Mouse (Mus musculus) MEL (cell line): ENCODE data around the gene Rapgef2. TPM values are rescaled to one million over a fixed set of nuclear protein-coding genes. Genes with fewer than 3 reads are reported as not detected.

Experiments used
- DNase-seq: peaks from one replicate; pipeline ENCODE4 v3.0.0; 2011; ENCODE audit warnings: low read depth, low spot score
- H3K27ac ChIP-seq: 2 replicates; pipeline ENCODE4 v1.5.1; 2012; ENCODE audit warnings: low read depth, mild to moderate bottlenecking, control low read depth, low read length, moderate library complexity; ENCODE audit not compliant: control insufficient read depth
- H3K27me3 ChIP-seq, 2 experiments: fragments of 150-350 bp in 1 of 2; sonication (generic) in 1 of 2; 2 replicates each; pipeline ENCODE4 v1.6.1; 2012; ENCODE audit warnings: low read length in 2 of 2, mild to moderate bottlenecking in 2 of 2, improper control_type of control experiment in 1 of 2, moderate library complexity in 1 of 2; ENCODE audit not compliant: insufficient read depth in 2 of 2, control insufficient read depth in 1 of 2
- H3K36me3 ChIP-seq, 2 experiments: 2 replicates each; pipeline ENCODE4 v1.6.1; 2012 to 2014; ENCODE audit warnings: low read length in 2 of 2, improper control_type of control experiment in 1 of 2, inconsistent platforms in 1 of 2, mild to moderate bottlenecking in 1 of 2; ENCODE audit not compliant: insufficient read depth in 2 of 2, control insufficient read depth in 1 of 2
- H3K4me1 ChIP-seq, 2 experiments: fragments of 150-350 bp in 1 of 2; sonication (generic) in 1 of 2; 2 replicates each; pipeline ENCODE4 v1.6.1; 2012; ENCODE audit warnings: low read length in 2 of 2, improper control_type of control experiment in 1 of 2, mild to moderate bottlenecking in 1 of 2; ENCODE audit not compliant: insufficient read depth in 2 of 2, control insufficient read depth in 1 of 2
- H3K4me3 ChIP-seq, 2 experiments: fragments of 150-350 bp in 1 of 2; sonication (generic) in 1 of 2; 2 replicates each; pipeline ENCODE4 v1.5.1; 2012; ENCODE audit warnings: low read depth in 2 of 2, low read length in 2 of 2, mild to moderate bottlenecking in 2 of 2, moderate library complexity in 2 of 2, control low read depth in 1 of 2, improper control_type of control experiment in 1 of 2; ENCODE audit not compliant: control insufficient read depth in 1 of 2, insufficient read depth in 1 of 2
- H3K79me2 ChIP-seq: 2 replicates; pipeline ENCODE4 v1.6.1; 2012; ENCODE audit warnings: mild to moderate bottlenecking, low read length, moderate library complexity; ENCODE audit not compliant: control insufficient read depth, poor library complexity, insufficient read depth
- H3K9ac ChIP-seq: 2 replicates; pipeline ENCODE4 v1.6.1; 2012; ENCODE audit warnings: low read depth, mild to moderate bottlenecking, control low read depth, low read length, moderate library complexity; ENCODE audit not compliant: control insufficient read depth, poor library complexity, severe bottlenecking
- H3K9me3 ChIP-seq: fragments of 150-350 bp; sonication (generic); replicated peaks from 2 replicates; pipeline ENCODE4 v1.6.1; 2012; ENCODE audit warnings: mild to moderate bottlenecking, low read length, improper control_type of control experiment, moderate library complexity; ENCODE audit not compliant: insufficient read depth
- CHD1 ChIP-seq: IDR thresholded peaks from 2 replicates; pipeline ENCODE4 v1.6.1; 2012; ENCODE audit warnings: low read depth, mild to moderate bottlenecking, inconsistent platforms, low read length, improper control_type of control experiment
- CHD2 ChIP-seq: IDR thresholded peaks from 2 replicates; pipeline ENCODE4 v1.6.1; 2011; ENCODE audit warnings: low read length, improper control_type of control experiment
- CTCF ChIP-seq, 3 experiments: IDR thresholded peaks in 2 of 3; conservative IDR thresholded peaks in 1 of 3; 2 replicates each; pipeline ENCODE4 v1.5.1; 2011 to 2012; ENCODE audit warnings: low read length in 3 of 3, low read depth in 2 of 3, mild to moderate bottlenecking in 2 of 3, improper control_type of control experiment in 1 of 3, inconsistent platforms in 1 of 3, mixed read lengths in 1 of 3, moderate library complexity in 1 of 3; ENCODE audit not compliant: control insufficient read depth in 1 of 3, insufficient read depth in 1 of 3, poor library complexity in 1 of 3, severe bottlenecking in 1 of 3
- E2F4 ChIP-seq: IDR thresholded peaks from 2 replicates; pipeline ENCODE4 v1.6.1; 2011; ENCODE audit warnings: low read depth, low read length, improper control_type of control experiment, borderline replicate concordance
- ELF1 ChIP-seq: IDR thresholded peaks from 2 replicates; pipeline ENCODE4 v1.6.1; 2014; ENCODE audit warnings: low read depth, mild to moderate bottlenecking, inconsistent platforms, low read length, improper control_type of control experiment, moderate library complexity
- EP300 ChIP-seq, 2 experiments: IDR thresholded peaks; 2 replicates each; pipeline ENCODE4 v1.6.1; 2011; ENCODE audit warnings: improper control_type of control experiment in 2 of 2, low read length in 2 of 2, low read depth in 1 of 2, mild to moderate bottlenecking in 1 of 2
- ETS1 ChIP-seq: IDR thresholded peaks from 2 replicates; pipeline ENCODE4 v1.6.1; 2012; ENCODE audit warnings: low read depth, mild to moderate bottlenecking, inconsistent platforms, low read length, improper control_type of control experiment, moderate library complexity
- GABPA ChIP-seq: IDR thresholded peaks from 2 replicates; pipeline ENCODE4 v1.6.1; 2012; ENCODE audit warnings: low read depth, mild to moderate bottlenecking, inconsistent platforms, low read length, improper control_type of control experiment, moderate library complexity
- HCFC1 ChIP-seq: IDR thresholded peaks from 2 replicates; pipeline ENCODE4 v1.6.1; 2012; ENCODE audit warnings: low read depth, mild to moderate bottlenecking, inconsistent platforms, low read length, improper control_type of control experiment, moderate library complexity
- JUND ChIP-seq: IDR thresholded peaks from 2 replicates; pipeline ENCODE4 v1.6.1; 2011; ENCODE audit warnings: low read depth, mild to moderate bottlenecking, improper control_type of control experiment, low read length
- KAT2A ChIP-seq: conservative IDR thresholded peaks from 2 replicates; pipeline ENCODE4 v1.6.1; 2012; ENCODE audit warnings: low read depth, low read length, improper control_type of control experiment, inconsistent platforms
- MAFK ChIP-seq: IDR thresholded peaks from 2 replicates; pipeline ENCODE4 v1.6.1; 2011; ENCODE audit warnings: low read depth, mild to moderate bottlenecking, low read length, improper control_type of control experiment, borderline replicate concordance
- MAX ChIP-seq: IDR thresholded peaks from 2 replicates; pipeline ENCODE4 v1.6.1; 2011; ENCODE audit warnings: low read length, improper control_type of control experiment
- MAZ ChIP-seq: IDR thresholded peaks from 2 replicates; pipeline ENCODE4 v1.6.1; 2012; ENCODE audit warnings: low read depth, mild to moderate bottlenecking, inconsistent platforms, low read length, improper control_type of control experiment
- MEF2A ChIP-seq: IDR thresholded peaks from 2 replicates; pipeline ENCODE4 v1.6.1; 2014; ENCODE audit warnings: low read depth, mild to moderate bottlenecking, inconsistent platforms, low read length, improper control_type of control experiment; ENCODE audit not compliant: poor library complexity, insufficient replicate concordance, severe bottlenecking; ENCODE audit errors: extremely low read depth
- MYB ChIP-seq: IDR thresholded peaks from 2 replicates; pipeline ENCODE4 v1.6.1; 2011; ENCODE audit warnings: mild to moderate bottlenecking, low read depth, low read length, improper control_type of control experiment
- MYC ChIP-seq: IDR thresholded peaks from 2 replicates; pipeline ENCODE4 v1.6.1; 2011; ENCODE audit warnings: low read depth, mild to moderate bottlenecking, low read length, improper control_type of control experiment, moderate library complexity
- NELFE ChIP-seq: IDR thresholded peaks from 2 replicates; pipeline ENCODE4 v1.6.1; 2011; ENCODE audit warnings: low read depth, low read length, improper control_type of control experiment
- NRF1 ChIP-seq: IDR thresholded peaks from 2 replicates; pipeline ENCODE4 v1.6.1; 2014; ENCODE audit warnings: low read depth, mild to moderate bottlenecking, inconsistent platforms, low read length, improper control_type of control experiment, moderate library complexity; ENCODE audit not compliant: poor library complexity, insufficient read depth, severe bottlenecking
- POLR2AphosphoS2 ChIP-seq: IDR thresholded peaks from 2 replicates; pipeline ENCODE4 v1.6.1; 2011; ENCODE audit warnings: low read length, improper control_type of control experiment
- POLR2AphosphoS5 ChIP-seq: IDR thresholded peaks from 2 replicates; pipeline ENCODE4 v1.6.1; 2012; ENCODE audit warnings: low read depth, borderline replicate concordance, mild to moderate bottlenecking, inconsistent platforms, low read length, moderate library complexity, mixed read lengths
- RCOR1 ChIP-seq: IDR thresholded peaks from 2 replicates; pipeline ENCODE4 v1.6.1; 2012; ENCODE audit warnings: low read depth, mild to moderate bottlenecking, inconsistent platforms, low read length, improper control_type of control experiment
- SMC3 ChIP-seq: IDR thresholded peaks from 2 replicates; pipeline ENCODE4 v1.6.1; 2011; ENCODE audit warnings: low read depth, low read length, improper control_type of control experiment
- TBP ChIP-seq: IDR thresholded peaks from 2 replicates; pipeline ENCODE4 v1.8.0; 2011; ENCODE audit warnings: low read depth, low read length, improper control_type of control experiment
- TCF12 ChIP-seq: IDR thresholded peaks from 2 replicates; pipeline ENCODE4 v1.6.1; 2014; ENCODE audit warnings: low read depth, mild to moderate bottlenecking, inconsistent platforms, low read length, improper control_type of control experiment, moderate library complexity
- UBTF ChIP-seq: IDR thresholded peaks from 2 replicates; pipeline ENCODE4 v1.6.1; 2012; ENCODE audit warnings: low read depth, mild to moderate bottlenecking, inconsistent platforms, low read length, improper control_type of control experiment, moderate library complexity, borderline replicate concordance; ENCODE audit not compliant: insufficient read depth
- USF1 ChIP-seq: IDR thresholded peaks from 2 replicates; pipeline ENCODE4 v1.6.1; 2014; ENCODE audit warnings: low read depth, mild to moderate bottlenecking, inconsistent platforms, low read length, improper control_type of control experiment, moderate library complexity
- USF2 ChIP-seq, 2 experiments: IDR thresholded peaks; 2 replicates each; pipeline ENCODE4 v1.6.1; 2011 to 2012; ENCODE audit warnings: improper control_type of control experiment in 2 of 2, low read length in 2 of 2, borderline replicate concordance in 1 of 2, inconsistent platforms in 1 of 2, low read depth in 1 of 2, mild to moderate bottlenecking in 1 of 2; ENCODE audit not compliant: insufficient read depth in 1 of 2
- ZC3H11A ChIP-seq: IDR thresholded peaks from 2 replicates; pipeline ENCODE4 v1.6.1; 2012; ENCODE audit warnings: low read depth, mild to moderate bottlenecking, inconsistent platforms, low read length, improper control_type of control experiment
- ZKSCAN1 ChIP-seq: IDR thresholded peaks from 2 replicates; pipeline ENCODE4 v1.6.1; 2012; ENCODE audit warnings: low read depth, mild to moderate bottlenecking, inconsistent platforms, low read length, improper control_type of control experiment, moderate library complexity
- ZMIZ1 ChIP-seq: IDR thresholded peaks from 2 replicates; pipeline ENCODE4 v1.6.1; 2012; ENCODE audit warnings: low read depth, mild to moderate bottlenecking, inconsistent platforms, low read length, improper control_type of control experiment, moderate library complexity
- polyA plus RNA-seq, 2 experiments: library from polyadenylated mRNA; stranded (reverse) in 1 of 2; unstranded in 1 of 2; fragments of >175 nt in 1 of 2; fragments of >200 nt in 1 of 2; gene quantifications; 2 replicates each; pipeline versions ENCODE4 v1.2.1 to v1.2.4; 2012; ENCODE audit warnings: low replicate concordance in 2 of 2, low read depth in 1 of 2; ENCODE audit not compliant: insufficient read length in 2 of 2, insufficient read depth in 1 of 2, missing spikeins in 1 of 2
- total RNA-seq: library from RNA; depleted of rRNA; stranded (reverse); fragments of 300-350 nt; gene quantifications from 2 replicates; pipeline ENCODE4 v1.2.3, GENCODE M21; 2012

Rapgef2 gene
- total and polyA plus RNA-seq, 3 experiments, result 4.2 to 4.6 TPM; not detected in 1

- Histone ChIP-seq H3K4me3 (no peak overlapping the region), H3K27me3 (no peaks in the 10 kb centered on the region)
- TF ChIP-seq NELFE (no peak), ZC3H11A (no peak), MAFK (no peak), HCFC1 (no peak), RCOR1 (no peak), MYB (no peak), MAX (no peak), ZKSCAN1 (no peak), USF1 (no peak), NRF1 (no peak), POLR2AphosphoS2 (no peak), ZMIZ1 (no peak), ELF1 (no peak), SMC3 (no peak), E2F4 (no peak), KAT2A (no peak), MAZ (no peak)
Observed at GRCm38 (mm10) chr3:79285097-79285675, 1.1 kb downstream of the Rapgef2 start.

GRCm38 (mm10) chr3:79283976-79284375, 2.3 kb downstream of the Rapgef2 start:
- Histone ChIP-seq H3K9ac (no peak overlapping the region), H3K27ac (no peak overlapping the region), H3K36me3 (peaks cover 0 to 18% of the 10 kb centered on the region in 2 experiments; a peak in 2 of 4 replicates), H3K4me1 (peaks cover 3 to 14% of the 10 kb centered on the region in 2 experiments; a peak in 3 of 4 replicates), H3K4me3 (no peak overlapping the region), H3K9me3 (no peaks in the 10 kb centered on the region), H3K27me3 (no peaks in the 10 kb centered on the region)
- DNase-seq, result no peak
- TF ChIP-seq MYB (no peak), MYC (no peak), POLR2AphosphoS5 (no peak), CTCF (IDR thresholded peaks at IDR 0.05 in 2 of 3, conservative IDR thresholded peaks at IDR 0.05 in 1 of 3; ENCODE audit: control insufficient read depth in 1 of 3, insufficient read depth in 1 of 3, low read depth in 2 of 3, low read length in 3 of 3, poor library complexity in 1 of 3, severe bottlenecking in 1 of 3) (no peak), TCF12 (no peak), HCFC1 (no peak), USF1 (no peak), GABPA (no peak), MAZ (no peak), TBP (no peak), CHD1 (no peak), UBTF (no peak), ETS1 (no peak), MEF2A (no peak), JUND (no peak), SMC3 (no peak), USF2 (IDR thresholded peaks at IDR 0.05; ENCODE audit: borderline replicate concordance in 1 of 2, insufficient read depth in 1 of 2, low read depth in 1 of 2, low read length in 2 of 2) (no peak), CHD2 (no peak), KAT2A (no peak), EP300 (IDR thresholded peaks at IDR 0.05; ENCODE audit: low read depth in 1 of 2, low read length in 2 of 2) (no peak)
- TF ChIP-seq, all 39 proteins: peak for 0
- H3K79me2 ChIP-seq, result peaks cover 20% of the 10 kb centered on the region

More at GRCm38 (mm10) chr3:79285097-79285675, 1.1 kb downstream of the Rapgef2 start:
- H3K9me3 ChIP-seq, result no peaks in the 10 kb centered on the region
- H3K36me3 ChIP-seq, result peaks cover 0 to 27% of the 10 kb centered on the region in 2 experiments; a peak in 2 of 4 replicates
- H3K79me2 ChIP-seq, result peaks cover 19% of the 10 kb centered on the region
- no peak overlapping the region for H3K9ac ChIP-seq
- peaks cover 3 to 20% of the 10 kb centered on the region in 2 experiments for H3K4me1 ChIP-seq
- DNase-seq, result no peak
- no peak overlapping the region for H3K27ac ChIP-seq
